Mouse (Mus musculus) kidney, postnatal 36 days (tissue): ENCODE measurements around the gene Epb42.
A peak's percentile ranks its signal among the peaks of the same experiment; 100 is the strongest.
"Not testable (repeated sequence)": the region's sequence is repeated elsewhere in the genome, so short reads cannot be mapped to it uniquely, and the experiment has no call there.

ENCODE experiments used
- DNase-seq, 2 experiments: peaks; one replicate each; pipeline ENCODE4 v3.0.0; 2021 to 2022; ENCODE audit warnings: mixed read lengths in 2 of 2

Gene Epb42

GRCm38 (mm10) chr2:121007925-121008663 is 28.8 kb downstream of the Epb42 start, which contains the start of gene Ccndbp1:
TSS of gene Ccndbp1 (plus strand) at chr2:121008403.
- DNase-seq: peak; percentile 97 to 98

GRCm38 (mm10) chr2:121006986-121007385 is 29.9 kb downstream of the Epb42 start:
- DNase-seq: peak; percentile 29 to 43

- DNase-seq: no peak
Observed at GRCm38 (mm10) chr2:121004018-121004811, 32.7 kb downstream of the Epb42 start.

- DNase-seq: no peak
Observed at GRCm38 (mm10) chr2:121003586-121003985, 33.3 kb downstream of the Epb42 start.

GRCm38 (mm10) chr2:120998863-120999262 is 38.0 kb downstream of the Epb42 start:
- DNase-seq: no peak

- DNase-seq: not testable (repeated sequence)
Observed at GRCm38 (mm10) chr2:120996607-120997006, 40.3 kb downstream of the Epb42 start.

GRCm38 (mm10) chr2:120991196-120991595 is 45.7 kb downstream of the Epb42 start:
- DNase-seq: no peak

GRCm38 (mm10) chr2:120985241-120985640 is 51.6 kb downstream of the Epb42 start:
- DNase-seq: peak in 1 of 2 experiments; percentile 19

GRCm38 (mm10) chr2:120983611-120984010 is 53.3 kb downstream of the Epb42 start:
- no peak for DNase-seq

- no peak for DNase-seq
Observed at GRCm38 (mm10) chr2:120980861-120981260, 56.0 kb downstream of the Epb42 start.

- no peak for DNase-seq
Observed at GRCm38 (mm10) chr2:120979819-120980218, 57.1 kb downstream of the Epb42 start.

GRCm38 (mm10) chr2:120978693-120979037 is 58.2 kb downstream of the Epb42 start:
- DNase-seq: no peak

GRCm38 (mm10) chr2:120977926-120978692 is 58.8 kb downstream of the Epb42 start:
- no peak for DNase-seq

GRCm38 (mm10) chr2:120976990-120977925 is 59.6 kb downstream of the Epb42 start, which contains the start of gene Tmem62:
TSS of gene Tmem62 (plus strand) at chr2:120977017.
- DNase-seq: peak; percentile 65 to 82

GRCm38 (mm10) chr2:120976308-120976707 is 60.6 kb downstream of the Epb42 start:
- DNase-seq: peak in 1 of 2 experiments; percentile 7

- DNase-seq: peak; percentile 13 to 21
Observed at GRCm38 (mm10) chr2:120972964-120973363, 63.9 kb downstream of the Epb42 start.

- not testable (repeated sequence) for DNase-seq
Observed at GRCm38 (mm10) chr2:120972257-120972656, 64.6 kb downstream of the Epb42 start.

GRCm38 (mm10) chr2:120971766-120972165 is 65.1 kb downstream of the Epb42 start:
- no peak for DNase-seq

- peak; percentile 91 for DNase-seq
Observed at GRCm38 (mm10) chr2:120970559-120971080, 66.3 kb downstream of the Epb42 start, which contains the start of gene Ubr1. TSS of gene Ubr1 (minus strand) at chr2:120970715.

GRCm38 (mm10) chr2:120970045-120970539 is 66.8 kb downstream of the Epb42 start:
- DNase-seq: peak in 1 of 2 experiments; percentile 29
